Mouse (Mus musculus) brain, embryonic 18.5 days (tissue): ENCODE results near the gene Sap25.

Experiments
- DNase-seq: peaks from one replicate; pipeline ENCODE4 v3.0.0-alpha.2; 2012; ENCODE audit warnings: low read depth, low spot score

Sap25 gene

GRCm38 (mm10) chr5:137660064-137660688 lies 19.0 kb downstream of the Sap25 start:
- DNase-seq, result no peak

GRCm38 (mm10) chr5:137663057-137663456 lies 21.9 kb downstream of the Sap25 start:
- no peak for DNase-seq

GRCm38 (mm10) chr5:137668971-137669370 lies 27.8 kb downstream of the Sap25 start:
- DNase-seq, result no peak

- no peak for DNase-seq
These were observed 29.1 kb downstream of the Sap25 start for GRCm38 (mm10) chr5:137670240-137670639.

- no peak for DNase-seq
These were observed 30.5 kb downstream of the Sap25 start for GRCm38 (mm10) chr5:137671443-137672240.

GRCm38 (mm10) chr5:137672361-137672760 lies 31.2 kb downstream of the Sap25 start:
- DNase-seq, result no peak

- no peak for DNase-seq
These were observed 31.9 kb downstream of the Sap25 start for GRCm38 (mm10) chr5:137673015-137673414.

GRCm38 (mm10) chr5:137674786-137675185 lies 33.7 kb downstream of the Sap25 start:
- no peak for DNase-seq

GRCm38 (mm10) chr5:137677859-137678258 lies 36.7 kb downstream of the Sap25 start:
- no peak for DNase-seq

- DNase-seq, result no peak
These were observed 37.6 kb downstream of the Sap25 start for GRCm38 (mm10) chr5:137678736-137679135.

GRCm38 (mm10) chr5:137679726-137680125 lies 38.6 kb downstream of the Sap25 start:
- DNase-seq, result no peak

- DNase-seq, result no peak
These were observed 41.4 kb downstream of the Sap25 start for GRCm38 (mm10) chr5:137682526-137682925.

GRCm38 (mm10) chr5:137683388-137684293 lies 42.5 kb downstream of the Sap25 start:
- no peak for DNase-seq

GRCm38 (mm10) chr5:137684294-137685123 lies 43.4 kb downstream of the Sap25 start, which contains the start of gene Agfg2:
TSS of gene Agfg2 (minus strand) at chr5:137684726.
- DNase-seq, result peak; percentile 100

GRCm38 (mm10) chr5:137685653-137686052 lies 44.5 kb downstream of the Sap25 start:
- no peak for DNase-seq

- DNase-seq, result no peak
These were observed 45.1 kb downstream of the Sap25 start for GRCm38 (mm10) chr5:137686127-137686790.

GRCm38 (mm10) chr5:137689974-137690373 lies 48.8 kb downstream of the Sap25 start:
- no peak for DNase-seq

GRCm38 (mm10) chr5:137690531-137690930 lies 49.4 kb downstream of the Sap25 start:
- DNase-seq, result no peak

- DNase-seq, result no peak
These were observed 50.7 kb downstream of the Sap25 start for GRCm38 (mm10) chr5:137691881-137692280.
